Mouse (Mus musculus) layer of hippocampus, postnatal 10 days (tissue): ENCODE data around the gene Rasgef1b. TPM values are rescaled to one million over a fixed set of nuclear protein-coding genes. Genes with fewer than 3 reads are reported as not detected.
A peak's percentile ranks its signal among the peaks of the same experiment; 100 is the strongest.

Source experiments
- DNase-seq, 2 experiments: peaks; one replicate each; pipeline ENCODE4 v3.0.0; 2021; ENCODE audit warnings: low spot score in 2 of 2
- total RNA-seq, 2 experiments: library from RNA; stranded (reverse); gene quantifications; 2 replicates each; pipeline ENCODE4 v1.2.3; 2021

The Rasgef1b gene
- total RNA-seq, 2 experiments from 2014 or later, result 26.5 to 32.1 TPM

DNA sequence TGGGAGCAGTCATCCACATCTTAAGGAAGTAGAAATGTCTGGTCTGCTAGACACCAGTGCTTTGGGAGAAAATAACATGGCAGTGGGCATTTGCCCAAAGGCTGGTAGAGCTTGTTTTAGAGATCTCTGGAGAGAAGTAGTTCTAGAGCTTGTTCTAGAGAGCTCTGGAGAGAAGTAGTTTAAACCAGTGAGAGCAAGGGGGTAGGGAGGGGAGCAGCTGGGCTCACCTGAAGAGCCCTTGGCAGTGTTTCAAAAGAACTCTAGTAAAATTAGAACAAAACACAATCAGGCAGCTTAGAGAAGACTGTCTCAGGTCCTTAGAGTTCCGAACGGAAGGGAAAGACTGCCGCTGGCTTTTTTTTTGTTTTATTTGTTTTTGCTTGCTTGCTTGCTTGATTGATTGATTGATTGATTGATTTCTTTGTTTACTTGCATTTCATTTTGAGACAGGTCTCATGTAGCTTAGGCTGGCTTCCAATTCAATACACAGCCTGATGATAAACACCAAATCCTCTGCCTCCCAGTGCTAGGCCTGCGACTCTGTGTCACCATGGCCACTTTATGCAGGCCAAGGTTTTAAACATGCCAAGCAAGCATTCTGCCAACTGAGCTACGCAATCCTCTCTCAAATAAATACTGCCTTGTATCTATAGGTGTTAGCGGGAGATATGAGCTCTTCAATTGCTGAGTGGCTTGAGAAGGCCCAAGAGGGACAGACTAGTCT is 466.5 kb downstream of the Rasgef1b start:
- no peak for DNase-seq

DNA sequence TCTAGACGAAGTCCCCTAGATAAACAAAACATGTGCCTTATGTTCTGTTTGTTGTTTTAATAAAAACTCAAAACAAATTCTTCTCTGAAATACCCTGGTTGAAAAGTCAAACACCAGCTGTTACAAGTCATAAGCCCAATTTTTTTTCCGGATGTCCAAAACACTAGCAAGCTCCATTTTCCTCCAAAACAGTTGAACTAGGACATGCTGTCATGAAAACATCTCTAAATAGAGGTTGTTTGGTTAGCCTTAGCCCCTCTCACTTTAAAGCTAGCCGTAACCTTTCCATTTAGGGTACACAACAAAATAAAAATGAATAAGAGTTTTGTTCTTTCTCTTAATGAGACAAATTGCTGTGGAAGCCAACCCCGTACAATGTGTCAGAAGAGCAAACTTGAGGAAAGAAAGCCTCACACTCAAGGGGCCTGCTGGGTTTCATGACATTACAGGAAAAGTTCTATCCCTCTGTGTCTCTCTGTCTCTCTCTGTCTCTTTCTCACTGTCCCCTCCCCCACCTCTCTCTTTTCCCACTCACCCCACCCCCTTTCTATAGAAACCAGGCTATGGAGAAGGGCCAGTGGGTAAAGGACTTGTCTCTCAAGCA is 467.6 kb downstream of the Rasgef1b start:
- DNase-seq, result no peak

DNA sequence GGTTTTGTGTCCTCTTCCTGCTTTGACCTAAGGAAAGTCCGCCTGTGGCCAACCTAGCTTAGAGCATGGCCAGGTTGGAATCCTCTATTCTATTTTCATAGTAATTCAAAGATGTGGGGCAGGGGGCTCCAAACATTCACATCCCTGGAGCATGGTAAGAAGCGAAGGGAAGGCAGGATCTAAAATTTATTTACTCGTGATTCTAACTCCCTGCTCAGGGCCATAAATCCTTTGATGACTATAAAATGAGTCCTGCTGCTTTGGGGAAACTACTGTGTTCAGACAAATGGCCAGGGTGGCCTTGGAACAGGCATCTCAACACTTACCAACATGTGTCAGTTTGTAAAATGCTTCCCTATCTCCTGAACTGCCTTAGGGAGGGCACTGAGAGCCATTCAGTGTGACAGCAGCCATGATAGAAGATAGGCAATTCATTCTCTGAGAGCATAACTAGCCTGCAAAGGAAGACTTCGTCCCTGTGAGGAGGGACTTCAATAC is 470.8 kb downstream of the Rasgef1b start:
- no peak for DNase-seq

DNA sequence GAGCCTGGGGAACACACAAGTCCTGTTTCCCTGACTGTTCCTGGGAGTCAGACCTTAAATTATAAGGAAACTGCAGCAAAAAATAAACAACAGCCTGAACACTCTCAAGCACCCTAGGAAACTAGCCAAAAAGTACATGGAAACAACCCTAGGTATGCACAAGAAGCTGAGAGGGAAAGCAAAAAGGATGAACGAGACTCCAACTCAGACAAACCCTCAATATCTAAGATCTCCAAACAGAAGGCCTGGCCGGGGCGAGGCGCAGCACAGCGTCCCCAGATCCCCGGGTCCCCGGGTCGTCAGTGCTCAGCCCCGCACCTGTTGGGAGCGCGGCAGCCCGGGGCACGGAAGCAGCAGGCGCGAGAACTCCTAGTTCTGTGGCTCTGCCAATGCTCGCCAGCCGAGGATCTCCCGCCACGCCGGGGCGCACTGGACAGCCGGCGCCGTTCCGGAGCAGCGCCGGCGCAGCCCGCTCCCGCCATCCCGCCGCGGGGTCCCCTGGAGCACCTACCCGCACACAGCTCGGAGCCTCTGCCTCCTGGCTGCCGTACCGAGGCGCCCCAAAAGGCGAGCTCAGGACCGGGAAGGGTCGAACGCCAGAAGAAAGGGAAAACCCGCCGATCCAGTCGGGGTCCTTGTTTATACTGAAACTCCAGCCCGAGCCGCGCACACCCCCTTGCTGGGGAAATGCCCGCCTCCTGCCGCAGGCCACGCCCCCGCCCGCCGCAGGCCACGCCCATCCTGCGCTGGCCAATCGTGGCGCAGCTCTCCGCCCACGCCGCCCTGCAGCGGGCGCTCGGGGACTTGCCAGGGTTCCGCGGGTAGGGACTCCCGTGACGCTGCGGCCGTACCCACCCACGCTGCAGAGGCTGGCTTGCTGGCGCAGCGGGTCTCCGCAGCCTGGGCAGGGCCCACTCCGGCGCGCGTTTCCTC is 476.4 kb downstream of the Rasgef1b start:
- peak; percentile 97 to 99 for DNase-seq

DNA sequence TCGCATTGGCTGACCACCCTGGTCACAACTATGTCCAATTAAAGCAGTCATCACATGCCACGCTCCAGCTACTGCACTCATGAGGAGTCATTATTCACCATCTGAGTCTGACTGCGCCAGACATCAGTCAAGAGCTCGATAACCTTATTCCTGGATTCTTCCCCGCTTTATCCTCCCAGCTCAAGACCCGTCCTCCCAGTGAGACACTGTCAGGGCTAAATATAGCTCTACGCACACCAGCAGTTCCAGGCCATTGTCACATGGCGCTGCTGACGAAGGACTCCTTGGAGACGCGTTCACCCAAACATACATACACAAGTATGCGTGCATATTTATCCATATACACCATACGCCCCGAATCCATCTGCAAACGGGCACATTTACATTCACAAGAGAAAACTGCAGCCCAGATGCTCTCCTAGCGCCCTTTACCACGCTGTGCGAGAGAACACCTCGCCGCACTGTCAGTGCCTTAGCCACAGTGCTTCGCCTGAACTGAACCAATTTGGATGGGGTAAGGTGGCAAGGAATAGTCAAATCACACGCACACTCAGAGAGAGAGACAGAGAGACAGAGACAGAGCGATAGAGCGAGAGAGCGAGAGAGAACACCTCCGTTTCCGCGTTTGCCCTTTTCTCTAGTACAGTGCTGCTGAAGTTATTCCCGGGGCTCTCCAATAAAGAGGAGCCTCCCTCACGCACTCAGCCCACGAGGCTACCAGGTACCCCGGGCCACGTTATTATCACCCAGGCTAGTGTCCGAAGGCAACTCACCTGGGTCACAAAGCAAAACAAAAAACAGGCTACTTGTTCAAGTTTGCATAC is 477.3 kb downstream of the Rasgef1b start:
- DNase-seq, result peak in 1 of 2 experiments; percentile 30

DNA sequence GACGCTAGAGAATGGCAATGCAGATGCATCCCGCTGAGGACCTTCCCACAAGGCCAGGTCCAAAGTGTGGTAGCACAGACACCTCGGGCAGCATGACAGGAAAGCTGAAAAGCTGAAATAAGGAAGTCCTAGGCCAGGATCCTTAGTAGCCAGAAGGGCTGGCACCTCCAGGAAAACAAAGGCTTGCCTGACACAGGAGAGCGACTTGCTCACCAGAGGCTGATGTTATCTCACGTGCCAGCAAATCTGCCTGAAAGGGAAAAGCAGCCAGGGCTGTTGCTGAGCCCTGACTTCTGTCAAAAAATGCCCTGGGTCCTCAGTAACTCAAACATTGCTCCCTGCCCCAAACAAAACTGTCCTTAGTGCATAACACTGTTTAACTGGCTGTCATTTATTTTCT is 478.0 kb downstream of the Rasgef1b start:
- no peak for DNase-seq

DNA sequence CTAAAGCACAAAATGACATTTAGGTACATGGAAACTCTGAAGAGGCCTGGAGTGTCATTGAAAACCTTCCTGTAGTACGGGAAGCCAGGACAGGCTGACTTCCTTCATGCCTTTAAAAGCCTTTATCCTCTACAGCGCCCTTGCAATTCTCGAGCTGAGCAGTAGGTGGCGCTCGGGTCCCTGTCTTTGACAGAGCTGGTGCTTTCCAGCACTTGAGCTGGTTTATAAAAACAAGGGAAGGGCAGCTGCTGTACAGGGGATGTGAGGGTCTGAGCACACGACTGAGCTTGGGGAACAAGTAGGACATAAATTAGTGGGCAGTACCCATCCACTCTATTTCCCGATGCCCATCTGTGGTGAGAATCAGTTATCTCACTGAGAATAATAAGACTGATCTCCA is 480.4 kb downstream of the Rasgef1b start:
- peak; percentile 99 to 100 for DNase-seq

DNA sequence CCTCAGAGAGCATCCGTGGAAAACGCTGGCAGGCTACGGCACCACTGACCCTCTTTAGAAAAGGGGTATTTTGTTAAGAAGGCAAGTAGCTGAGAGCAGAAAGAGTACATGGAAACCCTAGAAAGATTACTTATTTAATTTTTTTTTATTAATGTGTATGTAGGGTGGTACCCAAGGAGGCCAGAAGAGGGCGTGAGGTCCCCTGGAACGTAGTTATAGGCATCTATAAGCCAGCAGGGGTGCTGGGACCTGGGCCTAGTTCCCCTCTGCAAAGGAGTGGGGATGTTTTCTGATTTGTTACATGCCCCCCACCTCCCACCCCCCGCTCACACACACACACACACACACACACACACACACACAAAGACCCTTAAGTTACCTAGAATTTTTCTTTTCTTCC is 480.9 kb downstream of the Rasgef1b start:
- DNase-seq, result no peak

DNA sequence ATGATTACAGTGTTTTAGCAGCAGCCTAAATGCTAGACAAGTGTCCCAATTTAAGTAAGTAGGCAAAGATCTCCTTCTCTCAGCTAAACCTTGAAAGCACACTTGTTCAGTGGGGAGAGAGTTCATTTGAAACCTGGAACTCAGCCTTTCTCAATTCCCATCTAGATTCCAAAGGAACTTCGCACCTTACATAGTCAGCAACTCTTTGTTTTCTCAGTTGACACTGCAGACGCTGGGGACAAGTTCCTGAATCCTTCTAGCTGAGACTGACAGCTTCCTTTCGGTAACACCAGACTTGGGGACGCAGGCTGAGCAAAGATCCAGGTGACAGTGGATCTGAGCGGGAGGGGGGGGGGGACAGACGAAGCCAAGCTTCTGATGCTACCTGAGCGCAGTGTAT is 481.4 kb downstream of the Rasgef1b start:
- DNase-seq, result no peak

DNA sequence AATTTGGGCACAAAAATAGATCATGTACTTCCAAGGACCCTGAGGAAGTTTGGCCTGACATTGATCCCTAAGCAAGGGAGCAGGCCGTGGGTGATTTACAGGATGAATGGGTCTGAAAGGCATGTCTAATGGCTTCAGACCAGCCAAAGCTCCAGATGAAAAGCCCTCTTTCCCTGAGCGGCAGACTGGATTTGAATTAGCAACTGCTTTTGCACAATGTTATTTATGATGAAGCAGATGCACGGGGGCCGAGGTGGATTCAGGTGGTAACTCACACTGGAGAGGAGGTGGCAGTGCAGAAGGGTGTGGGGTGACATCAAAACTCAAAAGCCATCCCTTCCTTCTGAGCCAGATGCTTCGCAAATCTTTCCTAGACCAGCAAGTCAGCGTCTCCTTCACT is 481.9 kb downstream of the Rasgef1b start:
- DNase-seq, result no peak

DNA sequence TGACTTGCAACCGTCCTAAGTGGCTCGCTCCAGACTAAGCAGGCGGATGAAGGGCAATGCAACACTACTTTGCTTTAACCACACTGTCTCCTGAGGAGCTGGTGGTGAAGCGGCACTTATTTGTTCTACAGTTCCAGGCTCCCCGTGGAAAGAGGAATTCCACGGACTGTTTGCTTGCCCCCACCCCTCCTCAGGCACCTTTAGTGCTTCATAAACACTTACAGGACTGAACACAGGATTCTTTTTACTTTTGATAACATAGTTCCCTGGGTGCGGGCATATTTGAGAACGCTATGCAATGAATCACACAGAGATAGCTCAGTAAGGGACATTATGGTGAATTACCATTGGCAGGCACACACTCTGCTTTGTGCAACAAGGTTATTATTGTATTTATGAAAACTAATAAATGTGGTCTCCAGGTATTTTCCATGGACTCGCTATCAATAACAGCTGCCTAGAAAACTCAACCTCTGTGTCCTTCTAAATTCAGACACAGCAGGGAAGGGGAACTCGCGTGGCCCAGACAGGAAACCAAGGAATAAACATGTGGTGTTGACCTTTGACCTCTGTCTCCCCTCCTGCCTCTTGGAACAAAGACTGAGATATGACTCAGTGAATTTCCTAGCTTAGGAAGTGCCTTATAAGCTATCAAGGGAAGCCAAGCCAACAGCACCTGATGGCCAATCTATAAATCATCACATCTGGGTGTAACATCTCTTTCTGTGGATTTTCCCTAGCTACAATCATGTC is 486.7 kb downstream of the Rasgef1b start:
- no peak for DNase-seq

DNA sequence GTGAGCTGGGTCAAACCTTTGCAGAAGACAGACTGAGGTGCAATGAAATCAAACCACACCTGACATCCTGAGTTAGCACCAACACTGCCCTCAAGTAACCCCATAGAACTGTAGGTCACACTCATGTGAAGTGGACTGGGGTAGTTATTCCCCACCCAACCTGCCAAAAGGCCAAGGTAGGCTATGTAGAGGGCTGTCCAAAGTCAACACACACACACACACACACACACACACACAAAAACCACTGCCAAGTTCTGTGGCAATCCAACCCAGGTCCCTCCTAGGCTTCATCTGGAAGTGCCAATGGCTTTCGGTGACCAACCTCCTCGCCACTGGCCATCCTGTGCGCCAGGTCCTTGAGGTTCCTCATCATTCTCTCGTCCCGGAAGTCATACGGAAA is 488.4 kb downstream of the Rasgef1b start:
- no peak for DNase-seq

- DNase-seq, result no peak
These were observed 489.2 kb downstream of the Rasgef1b start for GRCm38 (mm10) chr5:99239677-99240076.

DNA sequence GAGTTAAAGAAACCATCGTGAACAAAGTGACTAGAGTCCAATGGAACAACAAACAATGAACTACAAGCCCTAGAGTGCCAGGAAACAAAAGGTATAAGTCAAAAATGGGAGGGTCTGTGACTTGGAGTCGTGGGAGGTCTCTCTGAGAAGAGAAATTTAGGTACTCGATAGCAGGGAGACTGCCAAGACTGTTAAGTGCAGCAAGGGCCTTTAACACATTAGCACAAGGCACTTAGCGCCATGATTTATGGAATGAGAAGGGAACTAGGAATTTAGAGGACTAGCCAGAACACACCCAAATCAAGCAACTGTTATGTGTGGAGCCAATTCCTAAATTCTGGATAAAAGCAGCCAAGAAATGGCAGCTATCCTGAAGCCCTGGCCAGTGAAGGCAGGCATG is 490.7 kb downstream of the Rasgef1b start:
- DNase-seq, result no peak

GRCm38 (mm10) chr5:99236888-99237752 is 491.7 kb downstream of the Rasgef1b start:
- no peak for DNase-seq

GRCm38 (mm10) chr5:99236431-99236830 is 492.4 kb downstream of the Rasgef1b start:
- DNase-seq, result no peak

DNA sequence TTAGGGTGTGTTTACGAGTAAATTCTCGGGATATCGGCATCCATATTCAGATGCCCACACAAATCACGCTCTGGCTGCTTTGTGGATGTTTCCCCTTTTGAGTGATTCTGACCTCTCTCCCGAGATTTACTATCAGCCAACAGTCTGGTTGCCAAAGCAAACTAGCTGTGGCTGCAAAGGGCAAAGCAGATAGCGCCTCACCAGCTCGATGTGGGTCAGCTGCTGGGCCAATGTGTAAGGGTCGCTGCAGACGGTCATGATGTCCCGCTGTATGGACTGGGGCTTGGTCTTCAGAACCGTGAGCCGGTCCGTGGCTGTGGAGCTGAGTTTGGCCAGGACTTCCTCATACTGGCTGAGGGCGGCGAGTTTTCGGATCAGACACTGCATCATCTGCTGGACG is 494.6 kb downstream of the Rasgef1b start:
- DNase-seq, result no peak

DNA sequence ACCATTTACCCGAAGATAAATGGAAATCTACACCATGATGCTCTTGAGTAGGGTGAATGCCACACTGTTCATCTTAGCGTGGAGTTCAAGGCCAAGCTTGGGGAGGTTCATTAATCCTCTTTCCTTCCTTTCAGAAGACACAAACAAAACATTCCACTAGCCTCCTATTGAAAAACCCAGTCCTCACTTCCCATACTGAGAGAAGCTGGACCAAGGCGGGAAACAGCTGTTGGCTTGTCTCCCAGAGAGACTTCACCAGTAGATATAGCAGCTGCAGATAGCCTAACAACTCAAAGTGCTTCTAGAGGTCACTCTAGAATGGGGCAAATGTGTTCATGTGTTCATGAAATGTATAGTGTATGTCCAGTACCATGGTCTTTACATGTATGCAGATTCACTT is 495.7 kb downstream of the Rasgef1b start:
- no peak for DNase-seq

DNA sequence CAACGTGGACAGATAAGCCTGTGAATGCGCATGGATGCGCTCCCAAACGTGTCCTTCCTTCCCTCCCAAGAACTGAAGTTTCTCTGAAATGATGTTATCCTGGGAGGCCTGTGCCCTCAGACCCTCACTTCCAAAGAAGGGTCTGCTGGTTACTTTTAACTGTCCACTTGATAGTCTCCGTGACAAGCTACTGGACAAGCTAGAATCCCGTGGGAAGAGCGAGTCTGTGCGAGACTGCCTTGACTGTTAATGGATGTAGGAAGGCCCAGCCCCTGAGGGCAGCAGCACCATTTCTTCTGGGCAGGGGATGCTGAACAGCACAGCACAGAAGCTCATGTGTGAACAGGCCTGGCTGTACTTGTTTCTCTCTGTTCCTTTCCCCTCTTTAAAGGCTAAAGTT is 496.5 kb downstream of the Rasgef1b start:
- no peak for DNase-seq
